Mouse (Mus musculus): ENCODE data around the gene Ttc30a1. TPM values are rescaled to one million over a fixed set of nuclear protein-coding genes. Genes with fewer than 3 reads are reported as not detected.

Gene Ttc30a1
- polyA plus RNA-seq, 2 experiments from 2014 or later, result 0.93 to 0.99 TPM

DNA sequence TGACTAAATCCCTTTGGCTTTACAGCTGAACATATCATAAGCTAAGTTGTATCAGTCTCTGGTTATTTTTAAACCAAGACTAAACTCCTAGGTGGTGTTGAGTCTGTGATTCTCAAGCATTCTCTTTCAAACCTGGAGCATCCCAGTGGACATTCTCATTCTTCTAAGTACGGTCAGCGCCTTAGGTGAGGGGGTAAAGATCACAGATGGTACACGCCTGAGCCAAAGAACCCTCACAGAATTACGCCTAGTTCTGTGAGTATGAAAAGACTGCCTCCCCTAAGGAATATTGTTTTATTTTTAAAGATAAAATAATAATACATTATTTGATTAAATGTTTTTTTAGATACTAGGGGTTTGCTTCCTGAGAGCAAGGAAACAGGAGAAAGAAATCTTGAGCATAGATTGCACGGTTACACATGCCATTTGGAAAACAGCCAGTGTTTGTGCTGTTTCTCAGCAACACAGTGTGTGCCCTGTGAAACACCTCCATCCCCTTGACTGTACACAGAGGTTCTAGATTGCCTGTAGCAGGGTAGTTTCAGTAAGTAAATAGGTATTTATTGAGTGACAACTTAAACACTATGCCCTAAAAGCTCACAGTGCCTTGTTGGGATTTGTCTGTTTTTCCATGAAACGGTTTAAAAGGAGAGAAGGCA is 51.9 kb downstream of the Ttc30a1 start:
- ATAC-seq, result no peak

GRCm38 (mm10) chr2:75929141-75929540 is 52.6 kb downstream of the Ttc30a1 start:
- no peak for ATAC-seq

Other genes with a start within 250 kb of the Ttc30a1 start
- 10 to 100 TPM; 17.2 to 20.0 TPM for gene Agps, start 149.8 kb downstream of the Ttc30a1 start, polyA plus RNA-seq (2017; shearing (Covaris generic))
- 1 to 10 TPM in 1 of 2 experiments, under 1 TPM in 1; 0.52 to 1.5 TPM for gene Ttc30b, start 43.4 kb downstream of the Ttc30a1 start, polyA plus RNA-seq (2017; shearing (Covaris generic))
- gene Ttc30a2, start 3.8 kb downstream of the Ttc30a1 start, polyA plus RNA-seq (2017; shearing (Covaris generic)), result not detected